Mouse (Mus musculus) urinary bladder, postnatal 25 days (tissue): ENCODE measurements around the gene Lcn12.

Experiments used
- DNase-seq: peaks from one replicate; pipeline ENCODE4 v3.0.0; 2022; ENCODE audit warnings: low spot score

Lcn12 gene

DNA sequence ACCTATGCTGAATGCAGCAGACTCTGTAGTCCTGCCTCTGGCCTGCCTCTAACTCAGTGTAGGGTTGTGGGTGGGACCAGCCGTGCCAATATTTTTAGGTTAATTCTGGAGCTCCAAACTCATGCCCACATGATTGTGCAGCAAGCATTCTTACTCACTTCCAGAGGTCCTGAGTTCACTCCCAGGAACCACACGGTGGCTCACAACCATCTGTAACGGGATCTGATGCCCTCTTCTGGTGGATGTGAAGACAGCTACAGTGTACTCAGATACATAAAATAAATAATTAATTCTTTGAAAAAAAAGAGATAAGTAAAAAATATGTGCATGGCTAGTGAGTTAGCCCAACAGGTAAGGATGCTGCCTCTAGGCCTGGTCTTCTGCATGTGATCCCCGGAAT, 2.8 kb upstream of the Lcn12 start:
- no peak for DNase-seq

DNA sequence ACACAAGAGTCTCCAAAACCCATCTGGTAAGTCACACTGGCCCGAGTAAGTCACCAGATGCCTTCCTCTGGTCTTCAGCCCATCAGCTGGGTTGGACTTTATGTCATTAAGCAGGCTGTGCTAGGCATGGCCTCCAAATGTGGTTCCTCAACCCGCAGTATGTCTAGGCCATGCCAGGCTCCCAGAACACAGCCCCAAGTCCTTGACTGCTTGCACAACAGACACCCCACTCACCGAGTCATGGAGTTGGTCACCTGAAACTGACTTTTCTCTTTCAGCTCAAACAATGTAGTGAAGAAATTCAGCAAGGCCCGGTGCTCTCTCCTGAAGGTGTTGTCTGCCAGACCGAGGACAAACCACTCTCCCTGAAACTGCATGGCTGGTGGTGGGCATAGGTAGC, 723 bp downstream of the Lcn12 start:
- DNase-seq: no peak

DNA sequence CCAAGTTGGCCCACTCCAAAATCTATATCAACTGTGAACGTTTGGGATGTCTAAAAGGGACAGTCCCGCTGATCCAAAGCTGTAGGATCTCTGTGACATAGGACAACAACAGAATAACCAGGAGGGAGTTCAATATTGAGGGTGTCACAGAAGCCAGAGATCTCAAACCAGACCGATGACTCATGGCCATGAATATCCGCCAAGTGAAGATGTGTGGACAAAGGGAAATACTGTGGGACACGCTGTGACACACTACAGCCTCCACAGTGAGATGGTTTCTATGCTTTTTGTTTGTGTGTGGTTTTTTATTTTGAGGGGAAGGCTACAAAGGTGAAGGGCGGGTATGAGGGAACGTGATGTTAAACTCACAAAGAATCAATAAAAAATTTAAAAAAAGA, 5.0 kb downstream of the Lcn12 start:
- DNase-seq: no peak

DNA sequence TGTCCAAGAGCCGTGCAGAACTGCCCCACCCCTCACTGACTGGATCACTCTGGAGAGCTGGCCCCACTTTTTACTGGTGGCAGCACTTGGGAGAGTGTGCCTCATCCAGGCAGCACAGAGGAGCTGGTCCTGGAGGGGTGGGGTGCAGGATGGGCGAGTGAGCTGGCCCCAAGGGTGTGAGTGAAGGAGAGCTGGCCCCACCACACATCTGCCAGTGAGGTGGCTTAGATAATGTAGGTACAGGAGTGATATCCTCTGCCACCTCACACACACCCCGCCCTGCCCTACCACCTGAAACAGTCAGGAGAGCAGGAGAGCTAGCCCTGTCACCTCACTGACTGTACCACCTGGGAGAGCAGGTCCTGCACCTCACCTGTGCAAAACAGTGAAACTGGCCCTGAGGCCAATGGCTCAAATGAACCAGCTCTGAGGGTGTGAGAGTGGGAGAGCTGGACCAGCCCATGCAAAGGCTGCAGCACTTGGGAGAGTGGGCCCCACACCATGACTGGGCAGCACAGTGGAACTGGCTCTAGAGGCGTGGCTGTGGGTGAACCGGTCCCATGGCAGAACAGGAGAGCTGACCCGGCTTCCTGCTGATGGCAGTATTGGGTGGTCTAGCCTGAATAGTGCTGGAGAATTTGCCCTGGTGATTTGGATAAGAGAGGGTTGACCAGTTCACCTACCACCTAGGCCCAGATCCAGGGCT, 5.6 kb downstream of the Lcn12 start:
- DNase-seq: no peak

DNA sequence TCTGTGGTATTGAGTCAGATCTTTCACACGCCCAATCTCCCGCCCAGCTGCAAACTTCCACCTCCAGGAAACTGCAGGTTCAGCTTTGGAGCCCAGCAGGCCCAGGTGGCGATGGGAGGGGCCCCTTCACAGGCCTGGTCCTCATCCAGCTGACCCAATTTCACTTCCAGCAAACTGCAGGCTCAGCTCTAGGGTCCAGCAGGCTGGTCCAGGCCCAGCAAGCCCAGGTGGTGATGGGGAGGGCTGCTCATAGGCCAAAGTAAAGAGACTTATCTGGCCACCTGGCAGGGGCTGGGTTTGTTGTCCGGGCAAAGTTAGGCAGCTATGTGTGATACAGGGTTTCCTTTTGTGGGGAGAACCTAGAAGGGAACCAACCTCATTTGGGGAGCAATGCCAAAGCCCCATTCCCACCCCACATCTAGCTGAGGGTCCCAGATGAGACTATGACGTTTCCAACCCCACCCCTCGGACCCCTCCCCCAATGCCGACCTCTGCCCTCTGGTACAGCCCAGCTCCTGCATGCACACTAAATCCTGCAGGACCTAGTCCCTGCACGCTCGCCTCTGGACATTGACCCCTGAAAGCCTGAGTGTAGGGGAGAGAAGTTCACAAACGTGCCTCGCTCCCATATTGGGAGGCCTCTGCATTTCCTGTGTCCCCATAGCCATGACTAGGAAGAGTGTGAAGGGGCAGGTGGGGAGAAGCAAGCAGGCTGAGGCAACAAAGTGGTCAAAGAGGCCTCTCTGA, 8.6 kb downstream of the Lcn12 start:
- DNase-seq: no peak

DNA sequence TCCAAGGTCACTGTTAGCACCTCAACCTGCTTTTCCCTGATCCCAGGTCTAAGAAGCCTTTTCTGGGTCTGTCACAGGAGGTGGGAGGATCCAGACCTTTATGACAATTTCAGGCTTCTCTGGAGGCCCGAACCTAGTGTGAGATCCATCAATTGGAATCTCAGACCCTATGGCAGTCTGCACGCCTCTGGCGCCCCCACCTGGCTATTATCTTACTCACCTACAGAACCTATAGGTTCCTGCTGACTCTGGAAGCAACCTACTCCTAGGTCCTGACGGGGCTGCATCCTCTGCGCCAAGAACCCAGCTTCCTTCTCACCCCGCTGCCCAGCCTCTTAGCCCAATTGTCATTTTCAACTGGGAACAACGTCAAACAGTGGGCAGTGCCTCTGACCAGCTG, 10.7 kb downstream of the Lcn12 start:
- DNase-seq: no peak

DNA sequence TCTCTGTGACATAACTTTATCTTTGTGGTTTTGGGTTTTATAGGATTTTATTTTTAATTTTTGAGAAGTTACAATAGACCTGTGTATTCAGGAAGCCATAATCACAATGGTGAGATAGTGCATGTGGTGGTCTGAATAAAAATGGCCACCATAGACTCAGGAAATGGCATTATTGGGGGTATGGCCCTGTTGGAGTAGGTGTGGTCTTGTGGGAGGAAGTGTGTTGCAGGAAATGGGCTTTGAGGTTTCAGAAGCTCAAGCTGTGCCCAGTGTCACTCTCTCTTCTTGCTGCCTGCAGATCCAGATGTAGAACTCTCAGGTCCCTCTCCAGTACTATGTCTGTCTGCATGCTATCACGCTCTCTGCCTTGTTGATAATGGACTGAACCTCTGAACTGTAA, 13.2 kb downstream of the Lcn12 start:
- DNase-seq: no peak

DNA sequence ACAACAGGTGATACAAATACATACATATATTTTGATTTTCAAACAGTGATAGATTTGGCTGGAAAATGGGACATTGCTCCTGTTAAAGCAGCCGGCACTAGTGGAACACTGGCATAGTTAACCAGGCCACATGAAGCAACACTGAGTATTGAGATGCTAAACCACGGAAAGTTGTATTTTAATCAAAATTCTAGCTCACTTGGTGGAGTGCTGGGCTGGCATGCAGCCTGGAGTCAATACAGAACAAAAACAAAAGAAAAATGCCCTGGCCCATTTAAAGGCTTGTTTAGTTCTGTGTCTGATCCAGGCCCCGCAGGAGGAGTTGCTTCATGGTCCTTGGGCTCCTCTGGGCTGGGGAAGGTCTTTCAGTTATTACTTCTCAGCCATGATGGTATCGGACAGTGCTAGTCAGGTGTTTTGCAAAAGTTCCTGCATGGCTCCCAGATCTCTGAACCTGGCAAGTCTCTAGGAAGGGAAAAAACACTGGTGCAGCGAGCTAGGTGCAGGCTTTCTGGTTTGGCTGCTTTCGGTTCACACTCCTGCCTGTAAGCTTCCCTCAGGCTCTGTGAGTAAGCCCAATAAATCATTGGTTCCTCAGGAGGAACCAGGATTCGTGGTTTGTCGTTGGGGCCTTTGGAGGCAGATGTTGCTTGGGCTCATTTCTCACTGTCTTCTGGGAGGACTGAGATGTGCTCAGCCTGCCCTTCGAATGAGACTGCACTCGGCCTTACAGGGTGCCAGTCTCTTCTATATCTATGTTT, 14.0 kb downstream of the Lcn12 start:
- DNase-seq: no peak

DNA sequence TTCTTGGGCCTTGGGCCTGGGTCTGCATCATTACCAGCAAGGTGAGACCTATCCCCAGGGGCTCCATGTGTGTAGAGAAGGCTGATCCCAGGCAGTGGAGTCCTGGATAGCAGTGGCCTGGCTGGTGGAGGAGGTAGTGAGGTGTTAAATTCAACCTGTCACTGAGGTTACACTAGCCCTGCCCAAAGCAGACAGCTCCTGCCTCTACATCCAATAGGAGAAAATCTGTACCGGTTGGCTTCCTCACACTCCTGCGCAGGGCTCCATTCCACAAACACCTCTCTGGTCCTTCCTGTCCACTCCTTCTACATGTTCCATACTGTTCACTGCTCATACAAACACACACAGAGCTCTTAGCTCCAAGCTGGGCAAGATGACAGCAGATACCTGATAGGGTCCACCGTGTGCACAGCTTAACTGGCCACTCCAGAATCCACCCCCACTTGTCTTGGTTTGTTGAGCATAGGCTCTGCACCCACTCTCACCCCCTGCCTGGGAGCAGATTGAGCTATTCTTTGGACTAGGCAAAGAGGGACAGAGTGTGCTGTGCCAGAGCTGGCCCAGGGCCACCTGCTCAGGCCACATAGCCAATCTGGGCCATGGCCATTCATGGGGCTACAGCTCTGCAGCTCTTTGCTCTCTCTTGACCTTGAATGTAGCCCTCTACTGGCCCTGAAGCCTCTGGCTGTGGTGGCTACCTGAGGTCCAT, 15.6 kb downstream of the Lcn12 start:
- no peak for DNase-seq

DNA sequence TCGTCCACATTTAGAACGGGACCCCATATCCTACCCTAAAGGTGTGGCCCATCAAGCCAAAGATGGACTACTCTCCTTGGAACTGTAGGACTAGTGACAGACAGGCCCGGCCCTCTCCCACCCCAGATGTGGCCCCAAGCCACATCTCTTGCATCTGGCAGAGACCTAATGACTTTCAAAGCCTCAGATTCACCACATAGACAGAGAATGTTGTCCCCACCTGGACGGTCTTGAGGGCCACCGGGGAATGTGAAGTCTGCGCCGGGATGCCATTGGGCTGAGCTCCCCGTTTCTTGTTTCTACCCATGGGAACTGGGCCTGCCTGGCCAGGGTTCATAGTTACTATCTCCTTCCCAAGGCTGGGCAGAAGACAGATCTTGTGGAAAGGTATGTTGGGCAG, 16.2 kb downstream of the Lcn12 start:
- no peak for DNase-seq

DNA sequence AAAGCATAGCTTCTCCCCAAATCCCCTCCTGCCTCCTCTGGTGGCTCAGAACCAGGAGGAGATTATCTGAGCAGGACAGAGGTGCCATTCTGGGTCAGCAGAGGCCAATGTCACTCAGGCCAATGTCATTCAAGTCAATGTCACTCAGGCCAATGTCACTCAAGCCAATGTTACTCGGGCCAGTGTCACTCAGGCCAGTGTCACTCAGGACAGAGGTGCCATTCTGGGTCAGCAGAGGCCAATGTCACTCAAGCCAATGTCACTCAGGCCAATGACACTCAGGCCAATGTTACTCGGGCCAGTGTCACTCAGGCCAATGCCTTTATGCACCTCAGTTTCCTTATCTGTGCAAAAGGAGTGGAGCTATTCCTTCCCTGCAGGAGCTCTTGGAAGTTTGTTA, 21.2 kb downstream of the Lcn12 start:
- DNase-seq: no peak

DNA sequence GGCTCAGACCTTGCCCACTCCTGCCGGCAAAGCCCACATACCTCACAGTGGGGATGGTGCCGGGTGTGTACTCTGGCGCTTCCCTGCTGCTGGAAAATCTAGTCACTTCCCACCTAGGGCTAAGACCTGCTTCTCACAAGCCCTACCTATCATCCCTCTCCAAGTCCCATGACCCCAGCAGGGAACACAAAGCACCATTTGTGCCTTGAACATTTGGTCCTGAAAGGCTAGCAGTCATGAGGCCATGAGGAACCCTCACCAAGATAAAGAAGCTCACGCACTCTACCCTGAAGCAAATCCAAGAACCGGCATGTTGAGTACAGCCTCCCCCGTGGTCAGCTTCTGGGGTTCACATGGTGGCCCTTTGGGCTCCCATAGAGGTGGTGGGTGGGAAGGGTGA, 23.7 kb downstream of the Lcn12 start, which contains the start of gene Ptgds:
Gene Ptgds (minus strand): TSS at position 78 of the 400 bp plus-strand sequence.
- DNase-seq: no peak

DNA sequence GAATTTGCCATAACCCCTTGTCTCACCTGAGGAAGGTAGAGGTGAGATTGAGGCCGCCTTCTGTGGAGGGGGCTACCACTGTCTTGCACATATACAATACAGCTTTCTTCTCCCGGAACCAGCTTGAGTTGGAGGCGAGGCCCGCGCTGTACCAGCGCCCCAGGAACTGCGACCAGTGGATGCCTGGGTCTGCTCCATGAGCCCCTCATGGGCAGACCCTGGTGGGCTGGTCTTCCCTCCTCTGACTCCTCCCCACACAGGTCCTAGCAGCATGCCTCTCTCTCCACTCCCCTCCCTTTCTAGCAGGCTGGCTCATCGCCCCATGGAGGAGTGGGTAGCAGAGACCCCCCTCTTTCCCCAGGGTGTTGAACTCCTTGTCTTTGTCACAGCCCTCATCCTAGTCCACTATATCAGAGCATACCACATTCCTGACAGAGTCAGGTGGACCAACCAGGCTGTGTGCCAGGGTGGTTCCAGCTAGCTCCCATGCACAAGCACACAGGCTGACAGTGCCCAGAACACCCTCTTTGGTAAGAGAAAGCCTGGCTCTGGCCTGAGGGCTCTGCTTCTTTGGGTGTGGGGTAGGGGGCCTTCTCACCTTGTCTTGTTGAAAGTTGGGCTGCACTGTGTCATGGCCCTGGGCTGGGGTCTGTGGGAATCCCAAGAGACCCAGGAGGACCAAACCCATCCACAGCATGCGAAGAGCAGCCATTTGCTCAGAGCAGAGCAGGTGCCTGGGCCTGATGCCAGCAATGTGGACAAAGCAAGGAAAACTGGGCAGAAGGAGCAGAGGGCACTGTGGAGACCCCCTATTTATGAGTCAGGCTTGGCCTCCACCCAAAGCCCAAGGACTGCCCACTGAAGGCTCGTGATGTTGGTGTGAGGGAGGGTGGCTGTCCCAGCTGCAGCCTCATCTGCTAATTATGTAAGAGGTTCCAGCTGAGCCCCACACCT, 24.5 kb downstream of the Lcn12 start:
- no peak for DNase-seq

DNA sequence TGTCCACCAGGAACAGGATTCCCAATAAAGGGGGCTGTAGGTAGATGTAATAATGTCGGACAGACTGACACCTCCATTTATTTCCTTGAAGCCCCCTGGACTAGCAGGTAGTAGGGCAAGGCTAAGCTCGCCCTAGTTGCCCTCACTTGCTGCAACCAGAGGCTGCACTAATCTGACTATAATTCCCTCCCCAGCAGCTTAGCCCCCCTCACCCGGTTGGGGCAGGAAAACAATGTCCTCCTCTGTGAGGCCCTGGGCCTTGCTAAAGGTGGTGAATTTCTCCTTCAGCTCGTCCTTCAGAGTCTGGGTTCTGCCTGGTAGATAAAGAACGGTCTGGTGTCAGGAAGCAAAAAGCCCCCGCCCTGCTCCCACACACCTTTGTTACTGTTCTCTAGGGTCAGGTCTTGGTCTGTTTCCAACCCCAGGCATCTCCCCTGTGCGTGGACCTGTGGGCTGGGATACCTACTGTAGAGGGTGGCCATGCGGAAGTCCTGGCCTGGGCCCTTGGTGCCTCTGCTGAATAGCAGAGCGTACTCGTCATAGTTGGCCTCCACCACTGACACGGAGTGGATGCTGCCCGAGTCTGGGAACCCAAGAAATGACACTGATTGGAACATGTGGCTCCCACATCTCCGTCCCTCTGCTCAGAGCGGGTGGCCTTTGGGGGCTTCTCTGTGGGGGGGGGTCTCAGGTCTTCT, 26.0 kb downstream of the Lcn12 start:
- no peak for DNase-seq

DNA sequence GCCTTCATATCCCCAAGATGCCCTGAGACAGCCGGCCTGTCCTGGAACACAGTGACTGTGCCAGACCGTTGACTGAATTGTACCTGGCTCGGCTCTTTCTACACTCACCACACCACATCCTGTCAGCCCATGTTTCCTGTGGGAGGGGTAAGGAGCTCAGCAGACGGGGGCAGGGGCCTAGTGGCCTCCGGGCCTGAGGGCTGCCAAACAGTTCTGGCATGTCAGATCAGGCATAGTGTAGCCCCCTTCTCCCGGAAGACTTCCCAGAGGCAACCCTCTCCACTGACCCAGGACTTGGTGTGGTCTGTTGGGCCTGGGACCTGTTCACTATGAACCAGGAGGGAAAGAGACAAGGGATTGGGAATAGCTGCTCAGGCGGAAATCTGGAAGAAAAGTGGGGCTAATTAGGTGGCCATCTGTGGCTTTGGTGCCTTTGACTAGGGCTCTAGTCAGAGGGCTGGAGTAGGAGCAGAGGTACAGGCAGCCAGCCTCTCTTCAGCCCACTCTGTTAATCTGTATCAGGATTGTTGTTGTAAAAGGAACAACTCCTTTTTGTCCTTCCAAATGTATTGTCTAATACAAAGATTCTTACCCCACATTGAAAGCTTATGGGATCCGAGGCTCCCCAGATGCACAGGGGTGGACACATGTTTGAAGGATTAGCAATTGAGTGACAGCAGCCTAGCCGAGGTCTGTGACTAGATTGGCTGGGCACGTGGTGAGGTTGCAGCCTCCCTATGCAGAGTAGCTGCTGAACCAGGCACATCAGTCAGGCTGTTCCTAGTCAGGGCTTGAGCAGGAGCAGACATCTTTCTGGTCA, 27.7 kb downstream of the Lcn12 start:
- no peak for DNase-seq

DNA sequence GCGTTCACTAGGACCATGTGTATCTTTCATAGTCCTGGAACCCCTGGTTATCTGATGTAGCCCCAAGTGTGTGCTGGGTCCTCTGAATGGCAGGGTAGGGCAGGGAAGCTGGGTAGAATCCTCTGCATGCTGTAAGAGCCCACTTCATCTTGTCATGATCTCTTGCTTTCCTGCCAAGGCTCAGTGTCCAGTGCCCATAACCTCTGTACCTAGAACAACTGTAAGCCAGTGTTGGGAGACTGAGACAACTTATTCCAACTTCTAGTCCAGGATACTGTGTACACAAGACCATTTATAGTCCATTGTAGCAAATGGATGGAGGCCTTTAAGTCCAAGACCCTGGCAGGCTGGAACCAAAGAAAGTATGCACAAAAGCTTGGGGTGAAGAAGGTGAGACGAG, 28.5 kb downstream of the Lcn12 start:
- DNase-seq: no peak

DNA sequence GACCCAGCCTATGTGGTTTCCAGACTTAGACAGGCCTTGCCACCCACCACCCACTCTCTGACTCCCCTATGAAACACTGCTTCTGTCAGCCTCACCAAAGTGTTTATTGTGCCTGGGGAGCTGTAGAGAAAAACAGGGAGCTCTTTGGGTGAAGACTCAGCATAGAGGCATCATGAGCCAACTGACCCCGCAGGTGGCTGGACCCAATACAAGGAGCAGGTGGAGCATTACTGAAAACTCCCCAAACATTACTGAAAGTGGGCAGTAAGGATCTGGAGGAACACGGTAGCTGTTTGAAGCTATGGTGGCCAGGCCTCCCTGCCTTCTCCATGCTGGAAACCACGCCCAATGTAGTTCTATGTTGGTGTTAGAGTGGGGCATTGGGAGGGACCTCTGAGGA, 30.1 kb downstream of the Lcn12 start:
- DNase-seq: no peak

DNA sequence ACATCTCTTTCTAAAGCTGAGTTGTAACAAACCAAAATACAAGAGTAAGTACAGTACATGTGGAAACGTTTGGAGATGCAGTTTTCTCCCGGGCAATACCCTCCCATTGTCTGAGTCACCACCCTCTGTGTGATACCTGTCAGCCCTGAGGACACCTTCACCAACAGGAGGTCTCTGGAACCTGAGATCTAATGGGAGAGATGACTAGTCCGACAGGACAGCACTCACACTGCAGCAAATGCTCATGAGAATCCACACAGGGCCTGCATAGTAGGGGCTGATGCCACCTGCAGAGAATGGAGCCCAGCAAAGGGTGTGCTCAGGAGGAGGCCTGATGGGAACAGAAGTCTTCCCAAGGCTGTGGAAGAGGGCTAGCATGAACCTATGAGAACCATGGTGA, 32.3 kb downstream of the Lcn12 start:
- no peak for DNase-seq

DNA sequence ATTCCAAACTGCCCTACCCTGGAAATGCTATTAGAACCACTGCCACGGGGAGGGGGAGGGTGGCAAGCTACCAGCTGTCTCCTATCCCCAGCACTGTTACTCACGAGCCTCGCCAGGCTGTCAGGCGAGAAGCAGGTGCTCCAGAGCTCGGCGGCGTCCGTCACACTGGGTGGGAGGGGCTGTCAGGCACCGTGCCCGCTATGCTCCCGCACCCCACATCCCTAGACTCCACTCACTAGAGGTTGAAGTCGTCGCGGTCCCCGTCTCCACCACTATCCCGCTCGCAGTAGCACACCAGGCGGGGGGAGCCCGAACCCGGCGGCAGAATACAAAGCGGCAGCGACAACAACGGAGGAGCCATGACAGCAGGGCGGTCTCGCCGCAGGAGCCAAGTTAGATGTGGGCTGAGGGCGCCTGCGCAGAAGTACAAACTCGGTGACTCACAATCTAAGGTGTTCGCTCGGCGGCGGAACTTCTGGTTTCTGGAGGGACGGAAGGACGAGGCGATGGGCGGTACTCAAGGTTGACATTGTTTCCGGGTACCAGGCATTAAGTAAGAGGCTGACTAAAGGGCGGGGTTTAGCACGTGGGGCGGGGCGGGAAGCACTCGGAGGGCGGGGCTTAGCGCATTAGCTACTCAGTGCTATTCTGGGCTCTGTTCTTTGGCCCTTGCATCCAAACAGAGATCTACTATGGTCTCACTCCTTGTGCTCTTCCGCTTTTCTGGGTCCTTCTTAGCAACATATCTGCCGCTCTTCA, 33.0 kb downstream of the Lcn12 start, which contains the start of gene Paxx:
Gene Paxx (minus strand): TSS at position 544 of the 759 bp plus-strand sequence.
- peak; percentile 81 for DNase-seq
